Mouse (Mus musculus): ENCODE measurements around the gene Ugp2.

- no peak for TF ChIP-seq CTCF (IDR thresholded peaks at IDR 0.05; ENCODE audit: borderline replicate concordance, control insufficient read depth, extremely low read depth, insufficient read depth, low read length, poor library complexity)
- no peak for TF ChIP-seq POLR2A (IDR thresholded peaks at IDR 0.05; ENCODE audit: control insufficient read depth, extremely low read depth, insufficient read depth, low read length, poor library complexity)
These were observed 31.7 kb upstream of the Ugp2 start for GRCm38 (mm10) chr11:21402481-21403254.

Measured in thymus, adult 2 months (tissue).